Mouse (Mus musculus) midbrain, embryonic 14.5 days (tissue): ENCODE measurements around the gene Bcas3. TPM values are rescaled to one million over a fixed set of nuclear protein-coding genes. Genes with fewer than 3 reads are reported as not detected.

Source experiments
- ATAC-seq: fragments of 200-750 bp; cut with Nextera tagmentation; 2 replicates; pipeline ENCODE4 v1.8.0; 2017; ENCODE audit warnings: moderate number of reproducible peaks, moderate library complexity; ENCODE audit not compliant: low FRiP score, low TSS enrichment
- DNase-seq: peaks from one replicate; pipeline ENCODE4 v3.0.0-alpha.2; 2015
- H3K27ac ChIP-seq: fragments of 300-500 bp; sonication (generic); replicated peaks from 2 replicates; pipeline ENCODE4 v1.5.1; 2014; ENCODE audit warnings: mild to moderate bottlenecking, low read depth, low read length, moderate library complexity
- H3K27me3 ChIP-seq: fragments of 300-500 bp; sonication (generic); 2 replicates; pipeline ENCODE4 v1.6.1; 2014; ENCODE audit warnings: low read length, control low read depth, mixed read lengths; ENCODE audit not compliant: control insufficient read depth, insufficient read depth
- H3K36me3 ChIP-seq: fragments of 300-500 bp; sonication (generic); 2 replicates; pipeline ENCODE4 v1.6.1; 2014; ENCODE audit warnings: low read length, control low read depth; ENCODE audit not compliant: control insufficient read depth, insufficient read depth
- H3K4me1 ChIP-seq: fragments of 300-500 bp; sonication (generic); 2 replicates; pipeline ENCODE4 v1.6.1; 2014; ENCODE audit warnings: mild to moderate bottlenecking, antibody characterized with exemption, low read length, control low read depth; ENCODE audit not compliant: control insufficient read depth, insufficient read depth
- H3K4me2 ChIP-seq: fragments of 300-500 bp; sonication (generic); 2 replicates; pipeline ENCODE4 v1.6.1; 2014; ENCODE audit warnings: mild to moderate bottlenecking, low read length, moderate library complexity
- H3K4me3 ChIP-seq: fragments of 300-500 bp; sonication (generic); replicated peaks from 2 replicates; pipeline ENCODE4 v1.5.1; 2014; ENCODE audit warnings: low read depth, low read length
- H3K9ac ChIP-seq: fragments of 300-500 bp; sonication (generic); replicated peaks from 2 replicates; pipeline ENCODE4 v1.6.1; 2014; ENCODE audit warnings: mild to moderate bottlenecking, low read length, moderate library complexity
- H3K9me3 ChIP-seq: fragments of 300-500 bp; sonication (generic); 2 replicates; pipeline ENCODE4 v1.6.1; 2016; ENCODE audit warnings: low read length, control low read depth, mixed read lengths; ENCODE audit not compliant: control insufficient read depth
- WGBS: fragments of 180-500 bp; shearing (Covaris S2); extraction: QIAGEN DNeasy Blood & Tissue Kit; methylation state at CpG from one replicate; pipeline ENCODE4 v1.1.7; 2014; 5-methylcytosine and 5-hydroxymethylcytosine counted together
- polyA plus RNA-seq: library from polyadenylated mRNA; unstranded; fragments of >200 nt; fragmentation: Nextera tagmentation; extraction: Ambion mirVana; gene quantifications from 2 replicates; pipeline ENCODE4 v1.2.1, GENCODE M21; 2014

Bcas3 gene
- polyA plus RNA-seq, 1 experiment from 2014 or later, result 33.4 TPM

GRCm38 (mm10) chr11:85832231-85832924 is 479.4 kb downstream of the Bcas3 start, which contains the start of gene Tbx2:
Gene Tbx2 (plus strand): TSS chr11:85832551.
- H3K27me3 ChIP-seq, result peaks cover 82% of the 10 kb centered on the region
- no peaks in the 10 kb centered on the region for H3K36me3 ChIP-seq
- WGBS, result 0% methylated on average over 51 of the region's 52 CpGs
- peak within 1 kb of the TSS; percentile 26 for H3K4me3 ChIP-seq
- DNase-seq (peak; percentile 50), ATAC-seq (peak; percentile 24; the same call in 1 of the 2 replicates)
- no peak within 1 kb of the TSS for H3K27ac ChIP-seq
- no peaks in the 10 kb centered on the region for H3K9me3 ChIP-seq
- peaks cover 20% of the 10 kb centered on the region; the same call in 1 of the 2 replicates for H3K4me1 ChIP-seq
- H3K4me2 ChIP-seq, result peak within 1 kb of the TSS; percentile 60
- H3K9ac ChIP-seq, result 0 out of 2 replicates have a peak within 1 kb of the TSS, but pooled peaks have one; percentile 20

- H3K9ac ChIP-seq, result 0 out of 2 replicates have a peak overlapping the region, but pooled peaks have one; percentile 20
- DNase-seq (peak; percentile 67), ATAC-seq (no peak; the same call in 1 of the 2 replicates)
- no peaks in the 10 kb centered on the region for H3K36me3 ChIP-seq
- under 1% methylated on average over 52 of the region's 54 CpGs for WGBS
- peak overlapping the region; percentile 60 for H3K4me2 ChIP-seq
- H3K27me3 ChIP-seq, result peaks cover 82% of the 10 kb centered on the region
- H3K4me3 ChIP-seq, result peak overlapping the region; percentile 26
- H3K9me3 ChIP-seq, result no peaks in the 10 kb centered on the region
- no peak overlapping the region for H3K27ac ChIP-seq
- peaks cover 20% of the 10 kb centered on the region; the same call in 1 of the 2 replicates for H3K4me1 ChIP-seq
Observed at GRCm38 (mm10) chr11:85833081-85833521, 480.1 kb downstream of the Bcas3 start.

GRCm38 (mm10) chr11:85833761-85834385 is 480.9 kb downstream of the Bcas3 start:
- Histone ChIP-seq H3K4me1 (peaks cover 20% of the 10 kb centered on the region; the same call in 1 of the 2 replicates), H3K36me3 (no peaks in the 10 kb centered on the region), H3K27me3 (peaks cover 84% of the 10 kb centered on the region), H3K9ac (no peak overlapping the region), H3K4me2 (no peak overlapping the region), H3K27ac (no peak overlapping the region), H3K4me3 (no peak overlapping the region), H3K9me3 (no peaks in the 10 kb centered on the region)
- ATAC-seq, result no peak
- WGBS, result 2% methylated on average over 11 of the region's 11 CpGs
- DNase-seq, result peak; percentile 48

- WGBS, result 2% methylated on average over 17 of the region's 17 CpGs
- H3K9me3 ChIP-seq, result no peaks in the 10 kb centered on the region
- ATAC-seq (no peak), DNase-seq (no peak)
- no peak overlapping the region for H3K9ac ChIP-seq
- no peak overlapping the region for H3K4me3 ChIP-seq
- H3K27me3 ChIP-seq, result peaks cover 84% of the 10 kb centered on the region
- H3K4me1 ChIP-seq, result peaks cover 20% of the 10 kb centered on the region; the same call in 1 of the 2 replicates
- no peak overlapping the region for H3K4me2 ChIP-seq
- no peaks in the 10 kb centered on the region for H3K36me3 ChIP-seq
- no peak overlapping the region for H3K27ac ChIP-seq
Observed at GRCm38 (mm10) chr11:85834386-85834931, 481.5 kb downstream of the Bcas3 start.

GRCm38 (mm10) chr11:85835001-85835752 is 482.2 kb downstream of the Bcas3 start:
- WGBS, result 3% methylated on average over 9 of the region's 9 CpGs
- Histone ChIP-seq H3K4me3 (no peak overlapping the region), H3K9me3 (no peaks in the 10 kb centered on the region), H3K4me2 (no peak overlapping the region), H3K36me3 (no peaks in the 10 kb centered on the region), H3K27me3 (peaks cover 85% of the 10 kb centered on the region), H3K4me1 (peaks cover 15% of the 10 kb centered on the region; the same call in 1 of the 2 replicates), H3K9ac (no peak overlapping the region), H3K27ac (no peak overlapping the region)
- no peak for ATAC-seq
- DNase-seq, result no peak

GRCm38 (mm10) chr11:85835753-85836522 is 483.0 kb downstream of the Bcas3 start:
- Histone ChIP-seq H3K36me3 (no peaks in the 10 kb centered on the region), H3K9me3 (no peaks in the 10 kb centered on the region), H3K4me3 (no peak overlapping the region), H3K4me1 (peaks cover 14% of the 10 kb centered on the region; the same call in 1 of the 2 replicates), H3K9ac (no peak overlapping the region), H3K27me3 (peaks cover 86% of the 10 kb centered on the region), H3K27ac (no peak overlapping the region), H3K4me2 (no peak overlapping the region)
- 2% methylated on average over 16 of the region's 16 CpGs for WGBS
- peak; percentile 42 for DNase-seq
- no peak for ATAC-seq

- Histone ChIP-seq H3K4me3 (no peak overlapping the region), H3K27me3 (peaks cover 87% of the 10 kb centered on the region), H3K4me2 (no peak overlapping the region), H3K9ac (no peak overlapping the region), H3K27ac (no peak overlapping the region), H3K4me1 (peaks cover 16% of the 10 kb centered on the region; the same call in 1 of the 2 replicates), H3K9me3 (no peaks in the 10 kb centered on the region), H3K36me3 (no peaks in the 10 kb centered on the region)
- DNase-seq (peak; percentile 36), ATAC-seq (no peak)
- WGBS, result 1% methylated on average over 32 of the region's 32 CpGs
Observed at GRCm38 (mm10) chr11:85836523-85837290, 483.7 kb downstream of the Bcas3 start.
